Mouse (Mus musculus) heart, postnatal 25 days (tissue): Measurements from ENCODE around the gene Picalm. TPM values are rescaled to one million over a fixed set of nuclear protein-coding genes. Genes with fewer than 3 reads are reported as not detected.

ENCODE experiments used
- DNase-seq: peaks from one replicate; pipeline ENCODE4 v3.0.0; 2022; ENCODE audit warnings: low spot score
- intact Hi-C: fragments of 180-260 bp; cut with DNase I; formaldehyde crosslinking; loops from one replicate; pipeline ENCODE4 v1.15.1; 2025
- total RNA-seq, 2 experiments: library from RNA; stranded (reverse); gene quantifications; 2 replicates each; pipeline ENCODE4 v1.2.3; 2021

Gene Picalm
- total RNA-seq, result 100 to 1,000 TPM; 116 to 126 TPM

DNA sequence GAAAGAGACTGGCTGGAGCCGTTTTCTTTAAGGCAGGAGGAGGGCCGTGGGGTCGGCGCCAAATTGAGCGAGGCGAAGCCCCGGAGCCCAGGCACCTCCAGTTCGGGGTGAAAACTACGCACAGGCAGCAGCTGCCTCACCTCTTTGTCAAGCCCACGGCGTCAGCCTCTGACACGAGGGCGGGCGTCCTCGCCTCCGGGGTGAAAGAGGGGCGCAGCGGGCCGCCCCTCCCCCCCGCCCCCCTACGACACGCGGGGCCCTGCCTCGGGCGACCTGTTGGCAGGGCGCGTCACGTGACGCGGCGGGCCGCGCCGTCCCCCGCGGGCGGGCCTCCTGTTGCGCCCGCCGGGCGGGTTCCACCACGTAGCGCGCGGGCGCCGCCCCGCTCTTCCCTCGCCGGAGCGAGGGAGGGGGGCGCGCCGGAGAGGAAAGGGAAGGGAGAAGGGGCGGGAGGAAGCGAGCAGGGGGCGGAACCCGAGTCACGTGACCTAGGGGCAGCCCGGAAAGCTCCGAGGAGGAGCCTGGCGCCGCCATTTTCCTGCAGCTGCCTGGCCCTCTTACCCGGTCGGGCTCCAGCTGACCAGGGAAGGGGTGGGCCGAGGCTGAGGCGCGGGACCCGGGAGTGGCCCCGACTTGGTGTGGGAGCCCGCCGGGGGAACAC, at the start of gene Picalm:
Picalm (plus strand) TSS at position 482 of the 661 bp plus-strand sequence.
- intact Hi-C loops, result loop anchor here (1.0 to 2.0 kb wide), 4 partner anchors 16 to 107 kb away; no protein-coding TSS in a partner anchor

DNA sequence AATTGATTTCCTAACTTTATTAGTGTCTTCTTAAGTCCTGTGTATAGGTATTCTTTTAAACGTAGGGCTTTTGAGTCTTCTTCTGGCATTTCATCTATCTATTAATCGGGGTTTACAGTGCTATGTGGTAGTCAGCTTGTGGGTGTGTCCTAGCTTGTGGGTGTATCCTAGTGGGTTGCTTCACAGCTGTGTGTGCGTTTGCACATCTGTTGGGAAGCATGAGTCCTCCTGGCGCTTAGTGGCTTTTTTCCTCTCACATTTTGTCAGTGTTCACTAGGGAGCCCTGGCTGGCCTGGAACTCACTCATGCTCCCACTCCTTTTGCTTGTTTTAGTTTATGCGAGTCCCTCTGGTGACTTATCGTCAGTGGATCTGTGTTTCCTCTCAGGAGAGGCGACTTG, 46.2 kb upstream of the Picalm start:
- no peak for DNase-seq
- intact Hi-C loops, result loop anchor here (5.0 kb wide), 1 partner anchor 41 kb away; no protein-coding TSS in a partner anchor

More for the DNA sequence above, at the start of gene Picalm:
- DNase-seq, result peak; percentile 97

DNA sequence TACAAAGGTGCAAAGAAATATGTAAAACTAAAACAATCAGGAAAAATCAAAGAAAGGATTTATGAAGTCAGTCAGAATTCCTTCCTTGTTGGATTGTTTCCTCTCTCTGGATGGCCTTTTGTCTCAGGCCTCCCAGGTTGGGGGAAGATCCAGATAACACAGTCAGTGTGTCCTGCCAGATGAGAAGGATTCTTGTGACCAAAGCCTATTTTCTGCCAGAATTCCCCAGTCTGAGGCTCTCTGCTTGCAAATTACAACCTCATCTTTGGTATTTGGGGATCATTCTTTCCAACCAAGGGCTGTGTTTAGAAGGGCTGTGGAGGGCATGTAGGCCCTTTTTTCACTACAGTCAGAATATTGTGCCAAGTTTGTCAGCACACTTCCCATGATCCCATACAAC, 45.5 kb upstream of the Picalm start:
- intact Hi-C loops, result loop anchor here (5.0 kb wide), 1 partner anchor 42 kb away; no protein-coding TSS in a partner anchor
- no peak for DNase-seq

DNA sequence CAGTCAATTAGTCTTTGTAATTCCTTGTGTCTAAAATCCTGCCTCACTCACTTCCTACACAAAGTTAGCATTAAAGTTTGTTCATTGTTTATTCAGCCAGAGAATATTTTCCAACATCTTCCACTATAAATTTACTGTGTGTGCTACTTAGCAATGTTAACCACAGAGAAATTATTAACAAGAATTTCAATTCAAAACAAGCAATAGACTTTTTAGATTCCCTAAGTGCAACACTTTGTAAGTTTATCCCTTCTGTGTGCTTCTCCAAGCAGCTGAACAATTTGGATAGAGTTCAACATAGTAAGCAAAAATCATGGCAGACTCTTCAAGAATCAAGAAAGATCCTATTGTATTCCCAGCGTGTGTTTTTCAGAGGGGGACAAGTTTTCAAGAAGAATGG, 44.3 kb upstream of the Picalm start:
- intact Hi-C loops, result no loop called here
- DNase-seq, result no peak

DNA sequence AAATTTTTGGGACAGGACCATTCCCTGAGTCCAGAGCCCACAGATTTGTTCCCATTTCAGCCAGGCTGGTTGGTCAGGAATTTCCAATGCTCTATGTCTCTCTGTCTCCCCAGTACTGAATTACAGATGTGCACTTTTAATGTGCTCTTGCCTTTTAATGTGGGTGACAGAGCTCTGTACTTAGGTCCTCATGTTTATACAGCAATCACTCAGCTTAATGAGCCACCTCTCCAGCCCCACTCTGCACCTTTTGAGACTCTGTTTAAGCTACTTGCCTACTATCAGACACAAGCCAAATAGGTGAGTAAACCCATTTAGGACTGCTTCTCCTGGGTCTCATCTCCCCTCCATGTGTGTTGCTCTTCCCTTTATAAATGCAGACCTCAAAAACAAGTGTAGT, 43.2 kb upstream of the Picalm start:
- intact Hi-C loops, result no loop called here

DNA sequence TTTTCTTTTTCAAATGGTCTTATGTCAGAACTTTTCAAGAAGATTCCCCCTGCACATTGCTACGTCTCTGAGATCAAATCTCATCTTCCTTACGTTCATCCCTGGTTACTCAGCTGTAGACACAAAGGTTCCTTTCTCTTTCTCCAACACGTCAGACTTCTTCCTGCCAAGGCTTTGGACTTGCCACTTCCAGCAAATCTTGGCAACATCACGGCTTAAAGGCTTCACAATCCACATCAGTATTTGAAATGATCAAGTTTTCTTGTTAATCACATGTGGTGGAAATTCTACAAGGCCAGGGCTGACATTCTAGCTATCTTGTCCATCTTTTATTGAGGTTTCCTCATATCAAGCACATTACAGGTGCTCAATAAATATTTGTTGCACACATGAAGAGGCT, 39.0 kb upstream of the Picalm start:
- intact Hi-C loops, result no loop called here
- no peak for DNase-seq

More for the DNA sequence above, 43.2 kb upstream of the Picalm start:
- DNase-seq, result no peak

DNA sequence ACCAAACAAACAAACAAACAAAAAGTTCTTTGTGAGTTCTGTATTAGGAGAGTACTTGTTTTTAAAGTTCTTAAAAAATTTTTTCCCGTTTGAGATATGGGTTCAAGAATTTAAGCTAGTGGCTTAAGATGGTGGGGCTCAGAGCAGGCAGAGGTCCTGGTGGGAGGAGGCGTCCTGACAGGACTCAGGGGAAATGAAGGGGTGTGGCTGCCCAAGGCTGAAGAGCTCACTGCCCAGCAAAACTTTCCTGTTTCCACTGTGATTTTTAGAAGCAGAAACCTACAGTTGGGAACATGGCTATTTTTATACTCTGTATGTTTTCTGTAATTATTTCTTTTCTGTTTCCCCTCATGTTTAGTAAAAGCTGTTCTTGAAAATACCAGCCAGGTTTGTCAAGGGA, 38.3 kb upstream of the Picalm start:
- intact Hi-C loops, result loop anchor here (2.0 kb wide), 1 partner anchor 37 kb away; no protein-coding TSS in a partner anchor

DNA sequence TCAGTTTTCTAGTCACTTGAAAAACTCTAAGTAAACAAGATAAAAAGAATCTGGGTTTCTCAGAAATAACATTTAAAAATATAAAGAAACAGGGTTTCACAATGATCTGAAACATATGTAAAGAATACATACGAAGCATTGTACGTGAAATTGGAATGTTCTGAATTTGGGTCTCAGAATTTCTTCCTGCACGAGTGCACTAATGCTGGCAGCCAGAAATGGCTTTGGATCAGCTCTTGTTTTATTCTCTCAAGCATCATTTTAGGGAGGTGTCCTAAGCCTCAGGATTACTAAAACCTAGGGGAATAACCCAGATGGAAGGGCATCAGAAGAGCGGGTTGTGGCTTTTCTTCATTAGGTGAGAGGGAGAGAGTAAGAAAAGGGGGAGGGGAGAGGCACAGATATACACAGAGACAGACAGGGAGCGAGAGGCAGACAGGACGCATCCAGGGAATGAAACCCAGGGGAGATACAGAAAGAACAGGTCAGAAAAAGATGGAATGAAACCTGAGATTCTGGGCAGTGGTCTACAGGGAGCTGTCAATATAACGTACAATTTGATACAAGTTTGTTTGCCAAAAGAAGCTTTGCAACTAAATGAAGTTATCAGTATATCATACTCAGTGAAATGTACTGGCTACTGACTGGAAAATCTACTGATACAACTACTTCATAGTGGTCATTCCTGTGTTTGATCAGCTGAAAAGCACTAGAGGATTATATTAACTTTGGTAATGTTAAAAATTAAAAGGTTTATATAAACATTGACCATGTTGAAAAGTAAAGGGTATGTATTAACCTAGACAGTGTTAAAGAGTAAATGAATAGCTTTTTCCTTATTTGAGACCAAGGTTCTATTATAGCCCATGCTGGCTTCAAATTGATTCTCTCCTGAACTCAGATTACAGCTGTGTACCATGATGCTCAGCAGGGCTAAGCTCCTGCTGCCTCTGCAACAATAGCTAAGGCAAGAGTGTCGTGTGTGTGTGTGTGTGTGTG, 37.3 kb upstream of the Picalm start:
- no peak for DNase-seq
- intact Hi-C loops, result loop anchor here (2.0 kb wide), 1 partner anchor 36 kb away; no protein-coding TSS in a partner anchor

More for the DNA sequence above, 38.3 kb upstream of the Picalm start:
- peak; percentile 27 for DNase-seq

DNA sequence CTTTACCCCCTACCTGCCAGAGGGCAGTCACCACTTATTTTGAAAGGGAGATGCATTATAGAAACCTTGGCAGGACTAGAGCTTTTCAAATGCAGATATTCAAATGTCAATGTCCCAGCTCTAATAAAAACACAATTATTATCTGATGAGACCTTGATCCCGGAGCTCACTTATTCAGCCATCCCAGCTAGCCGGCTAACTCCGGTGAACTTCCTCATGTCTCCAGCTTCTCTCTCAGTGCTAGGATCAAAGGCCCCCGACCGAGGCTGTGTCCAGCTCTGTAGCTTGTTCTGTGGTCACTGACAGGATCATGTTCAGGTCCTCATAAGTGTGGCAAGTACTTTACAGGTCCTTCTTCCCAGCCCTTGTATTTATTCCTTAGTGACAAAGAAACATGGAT, 34.9 kb upstream of the Picalm start:
- DNase-seq, result no peak
- intact Hi-C loops, result no loop called here

DNA sequence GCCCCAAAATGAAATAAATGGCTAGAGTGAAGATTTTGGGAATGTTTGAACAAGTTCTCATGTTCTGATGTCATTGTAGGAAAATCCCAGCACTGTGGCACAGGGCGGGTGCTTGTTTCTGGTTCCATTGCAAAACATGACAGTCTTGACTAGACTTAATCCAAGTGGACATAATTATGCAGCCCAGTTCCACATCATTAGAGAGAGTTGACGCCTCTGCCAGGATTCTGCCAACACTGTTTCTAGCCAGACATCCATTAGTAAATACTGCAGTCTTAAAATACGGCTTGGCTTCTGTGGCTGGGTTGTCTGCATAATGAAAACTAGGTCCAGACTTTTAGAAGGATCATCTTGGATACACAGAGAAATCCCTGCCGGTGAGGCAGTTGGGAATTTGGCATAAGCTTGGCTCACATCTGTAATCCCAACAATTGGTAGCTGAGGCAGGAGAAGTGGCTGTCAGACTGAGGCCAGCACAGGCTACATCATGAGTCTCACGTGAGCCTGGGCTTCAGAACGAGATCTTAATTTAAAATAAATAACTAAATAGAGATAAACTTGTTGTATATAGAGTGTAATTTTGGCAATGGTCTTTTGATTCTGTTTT, 34.1 kb upstream of the Picalm start:
- intact Hi-C loops, result no loop called here
- peak; percentile 8 for DNase-seq

DNA sequence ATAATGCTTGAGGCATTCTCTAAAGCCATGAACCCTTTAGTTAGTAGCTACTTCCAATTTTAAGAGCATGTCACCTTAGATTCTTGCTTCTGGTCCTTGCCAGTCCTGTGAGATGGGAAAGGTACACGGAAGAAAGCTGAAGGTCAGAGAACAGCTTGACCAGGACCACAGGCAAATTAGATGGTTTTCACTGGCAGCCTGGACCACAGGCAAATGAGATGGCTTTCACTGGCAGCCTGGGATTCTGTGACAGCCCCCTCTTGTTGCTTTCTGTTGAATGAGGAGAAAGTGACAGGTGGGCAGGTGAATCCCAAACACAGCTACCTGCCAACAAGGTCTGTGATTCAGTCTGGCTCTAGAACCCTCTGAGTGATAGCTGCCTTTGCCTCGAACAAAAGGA, 33.4 kb upstream of the Picalm start:
- no peak for DNase-seq
- intact Hi-C loops, result no loop called here

DNA sequence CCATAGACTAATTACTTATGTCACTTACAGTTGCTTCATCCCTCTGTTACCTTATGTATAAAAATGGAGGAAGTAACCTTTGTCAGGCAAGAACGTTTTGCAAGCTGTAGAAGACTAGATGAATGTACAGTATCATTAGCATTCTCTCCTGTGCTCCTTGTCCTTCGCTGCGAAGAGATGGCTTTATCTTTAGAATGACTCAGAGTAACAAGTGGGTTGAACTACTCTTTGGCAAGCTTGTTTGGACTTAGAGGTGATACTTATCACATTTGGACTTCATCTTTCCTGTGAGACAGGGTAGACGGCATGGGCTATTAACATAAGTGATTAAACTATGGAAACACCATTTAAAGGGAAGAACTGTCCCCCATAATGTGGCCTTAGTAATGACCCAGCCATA, 31.8 kb upstream of the Picalm start:
- intact Hi-C loops, result no loop called here
- DNase-seq, result no peak

DNA sequence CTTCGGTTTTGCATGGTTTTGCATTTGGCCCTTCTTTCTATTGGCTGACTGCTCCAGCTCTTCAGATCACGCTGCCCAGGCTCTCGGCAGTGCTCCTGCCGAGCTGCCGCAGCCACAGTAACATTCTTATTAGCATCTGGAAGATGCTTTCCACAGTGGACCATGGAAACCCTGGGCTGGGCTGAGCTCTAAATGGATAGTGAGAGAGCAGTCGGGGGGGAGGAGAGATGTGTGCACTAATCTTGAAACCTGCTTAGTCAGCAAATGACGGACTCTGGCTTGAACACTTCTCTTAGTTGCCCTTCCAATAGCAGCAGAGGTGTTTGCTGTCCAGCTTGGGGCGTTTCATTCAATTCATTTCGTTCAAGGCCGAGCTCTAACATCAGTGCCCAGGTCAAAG, 30.8 kb upstream of the Picalm start:
- no peak for DNase-seq
- intact Hi-C loops, result no loop called here

DNA sequence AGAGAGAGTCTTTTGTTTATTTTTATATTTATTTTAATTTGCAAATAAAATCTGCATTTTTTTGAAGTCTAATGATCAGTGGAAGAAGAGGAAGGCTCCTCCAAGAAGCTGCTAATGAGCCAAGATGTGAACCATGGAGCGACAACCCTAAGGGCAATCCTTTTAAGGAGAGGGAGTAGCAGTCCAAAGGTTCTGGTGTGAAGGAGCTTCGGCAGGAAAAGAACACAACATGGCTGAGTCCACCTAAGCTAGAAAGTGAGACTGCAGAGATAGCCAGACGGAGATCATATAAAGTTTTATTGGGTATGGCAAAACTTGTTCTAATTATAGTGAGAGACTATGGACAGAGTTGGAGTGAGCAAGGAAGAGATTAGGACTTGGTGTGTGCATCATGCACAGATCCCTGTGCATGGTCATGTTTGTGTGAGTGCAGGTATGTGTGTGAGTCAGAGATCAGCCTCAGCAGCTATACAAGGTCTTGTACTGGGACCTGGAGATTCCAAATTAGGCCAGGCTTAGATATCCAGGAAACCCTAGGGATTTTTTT, 29.3 kb upstream of the Picalm start:
- intact Hi-C loops, result no loop called here
- DNase-seq, result no peak

DNA sequence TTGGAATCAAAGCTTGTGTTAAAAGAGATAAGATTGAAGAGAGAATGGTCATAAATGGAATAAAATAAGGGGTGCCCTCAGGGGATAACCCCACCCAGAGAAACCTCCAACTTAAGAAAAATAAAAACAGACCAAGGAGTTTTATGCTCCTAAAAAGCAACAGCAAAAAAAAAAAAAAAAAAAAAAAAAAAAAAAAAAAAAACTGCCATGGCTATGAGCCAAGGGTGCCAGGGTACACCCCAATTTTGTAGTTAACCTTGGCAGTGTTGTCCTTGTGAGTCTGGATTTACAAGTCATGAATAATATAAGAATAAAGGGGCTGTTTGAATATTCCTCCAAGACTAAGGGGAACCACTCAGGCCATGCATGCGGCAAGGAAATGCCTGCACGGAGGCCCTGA, 13.9 kb upstream of the Picalm start:
- intact Hi-C loops, result no loop called here

DNA sequence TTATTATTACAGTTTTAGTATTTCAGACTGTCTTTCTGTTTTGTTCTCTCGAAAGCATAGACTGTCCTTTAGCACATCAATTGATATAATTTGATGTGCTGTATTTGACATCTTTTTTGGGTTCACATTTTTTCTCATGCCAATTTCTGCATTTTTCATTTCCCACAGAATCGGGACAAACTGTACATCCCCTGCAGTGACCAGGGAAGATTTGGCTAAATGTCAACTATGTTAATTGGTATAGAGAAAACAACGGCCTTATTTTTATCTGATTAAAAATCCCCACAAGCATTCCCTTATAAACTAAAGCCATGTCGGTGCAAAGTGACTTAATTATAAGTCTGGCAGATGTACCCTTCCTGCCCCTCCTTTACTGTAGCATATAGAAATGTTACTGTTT, 9.9 kb upstream of the Picalm start:
- intact Hi-C loops, result no loop called here
- no peak for DNase-seq

More for the DNA sequence above, 13.9 kb upstream of the Picalm start:
- DNase-seq, result no peak

DNA sequence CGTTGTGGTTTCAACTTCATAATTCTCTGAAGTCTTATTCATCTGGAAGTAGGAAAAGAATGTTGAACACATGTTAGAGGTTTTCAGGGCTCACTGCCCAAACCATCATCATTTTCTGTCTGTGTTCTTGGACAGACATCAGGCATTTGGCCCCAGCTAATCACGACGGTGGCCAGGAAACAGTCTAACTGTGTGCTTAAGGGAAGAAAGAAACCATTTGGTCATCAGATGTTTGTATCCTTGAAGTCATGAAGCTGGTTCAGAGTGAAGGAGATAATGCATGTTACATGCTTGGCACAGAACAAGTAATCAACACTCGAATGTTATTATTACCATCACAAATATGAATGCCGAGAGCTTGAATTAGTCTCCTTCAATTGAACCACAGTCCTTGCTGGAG, 5.0 kb upstream of the Picalm start:
- intact Hi-C loops, result no loop called here
- peak; percentile 51 for DNase-seq

DNA sequence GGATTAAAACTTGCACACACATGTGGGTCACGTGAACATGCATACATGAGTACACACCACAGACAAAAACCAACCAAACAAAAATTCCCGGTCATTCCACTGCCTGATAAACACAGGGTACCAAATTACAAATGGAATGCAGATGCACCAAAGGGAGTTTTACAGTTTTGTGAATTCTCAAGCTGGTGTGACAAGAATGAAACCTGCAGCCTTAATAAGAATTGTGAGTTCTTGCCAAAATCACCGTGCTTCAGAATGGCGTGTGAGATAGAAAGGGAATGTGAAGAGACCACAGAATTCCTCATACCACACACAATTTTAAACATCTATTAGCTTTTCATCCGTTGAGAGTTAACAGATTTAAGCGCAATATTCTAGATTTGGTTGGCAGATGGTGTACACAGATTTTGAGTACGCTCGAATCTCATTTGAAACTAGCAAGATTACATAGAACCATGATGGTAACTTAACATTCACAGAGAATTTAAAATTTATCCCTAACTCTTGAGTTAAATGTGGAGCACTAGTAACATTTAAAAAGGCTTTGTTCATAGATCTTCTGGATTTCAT, 1.3 kb upstream of the Picalm start:
- DNase-seq, result no peak
- intact Hi-C loops, result loop anchor here (2.0 kb wide), 3 partner anchors 36 to 106 kb away; no protein-coding TSS in a partner anchor

DNA sequence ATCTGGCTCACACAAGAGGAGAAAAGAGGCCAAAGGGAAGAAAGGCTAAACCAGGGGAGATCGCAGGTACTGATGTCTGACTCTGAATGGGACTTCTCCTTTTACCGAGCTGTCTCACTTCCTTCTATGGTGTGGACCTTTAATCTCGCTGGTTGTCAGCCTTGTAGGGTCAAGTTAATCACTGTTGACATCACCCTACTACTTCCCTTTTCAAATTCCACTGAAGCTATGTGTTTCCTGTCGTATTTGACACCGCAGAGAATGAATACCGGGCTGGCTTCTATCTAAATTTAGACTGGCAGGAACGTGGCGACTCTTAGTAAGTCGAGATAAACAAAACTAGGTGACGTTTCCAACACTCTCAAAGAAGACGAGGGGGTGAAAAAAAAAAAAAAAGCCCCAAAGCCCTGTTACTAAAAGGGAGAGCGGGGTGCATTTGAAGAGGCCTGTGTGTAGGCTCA, 712 bp upstream of the Picalm start:
- DNase-seq, result peak; percentile 58
- intact Hi-C loops, result loop anchor here (2.0 kb wide), 3 partner anchors 36 to 106 kb away; no protein-coding TSS in a partner anchor
